Mouse (Mus musculus) midbrain, embryonic 13.5 days (tissue): ENCODE data around the gene Isx. TPM values are rescaled to one million over a fixed set of nuclear protein-coding genes. Genes with fewer than 3 reads are reported as not detected.

Source experiments
- ATAC-seq: fragments of 200-750 bp; cut with Nextera tagmentation; 2 replicates; pipeline ENCODE4 v1.8.0; 2017; ENCODE audit warnings: mild to moderate bottlenecking, moderate TSS enrichment, moderate library complexity
- H3K27ac ChIP-seq: fragments of 300-500 bp; sonication (generic); 2 replicates; pipeline ENCODE4 v1.5.1; 2015; ENCODE audit warnings: inconsistent platforms, mild to moderate bottlenecking, moderate library complexity
- H3K27me3 ChIP-seq: fragments of 300-500 bp; sonication (generic); 2 replicates; pipeline ENCODE4 v1.6.1; 2015; ENCODE audit warnings: mild to moderate bottlenecking, inconsistent platforms
- H3K36me3 ChIP-seq: fragments of 300-500 bp; sonication (generic); 2 replicates; pipeline ENCODE4 v1.6.1; 2015; ENCODE audit warnings: mild to moderate bottlenecking, inconsistent platforms
- H3K4me1 ChIP-seq: fragments of 300-500 bp; sonication (generic); replicated peaks from 2 replicates; pipeline ENCODE4 v1.6.1; 2015; ENCODE audit warnings: inconsistent platforms
- H3K4me2 ChIP-seq: fragments of 300-500 bp; sonication (generic); replicated peaks from 2 replicates; pipeline ENCODE4 v1.6.1; 2015; ENCODE audit warnings: moderate library complexity, mild to moderate bottlenecking, inconsistent platforms
- H3K4me3 ChIP-seq: fragments of 300-500 bp; sonication (generic); replicated peaks from 2 replicates; pipeline ENCODE4 v1.5.1; 2015; ENCODE audit warnings: mild to moderate bottlenecking, inconsistent platforms
- H3K9ac ChIP-seq: fragments of 300-500 bp; sonication (generic); replicated peaks from 2 replicates; pipeline ENCODE4 v1.6.1; 2015; ENCODE audit warnings: mild to moderate bottlenecking, inconsistent platforms
- H3K9me3 ChIP-seq: fragments of 300-500 bp; sonication (generic); 2 replicates; pipeline ENCODE4 v1.6.1; 2016; ENCODE audit warnings: mild to moderate bottlenecking, inconsistent platforms
- WGBS: fragments of 180-500 bp; shearing (Covaris S2); methylation state at CpG from one replicate; pipeline ENCODE4 v1.1.7; 2015; 5-methylcytosine and 5-hydroxymethylcytosine counted together
- polyA plus RNA-seq: library from polyadenylated mRNA; unstranded; fragments of >200 nt; fragmentation: Nextera tagmentation; extraction: Ambion mirVana; gene quantifications from 2 replicates; pipeline ENCODE4 v1.2.1, GENCODE M21; 2015

Isx gene
- not detected in 2 replicates for polyA plus RNA-seq

GRCm38 (mm10) chr8:74872940-74873339 lies at the start of gene Isx:
TSS of gene Isx (plus strand) at chr8:74873173.
- Histone ChIP-seq H3K4me3 (no peak within 1 kb of the TSS), H3K36me3 (no peaks in the 10 kb centered on the region), H3K9ac (no peak within 1 kb of the TSS), H3K27me3 (no peaks in the 10 kb centered on the region), H3K27ac (no peak within 1 kb of the TSS), H3K4me1 (no peaks in the 10 kb centered on the region), H3K4me2 (no peak within 1 kb of the TSS), H3K9me3 (no peaks in the 10 kb centered on the region)
- 78% methylated on average over 3 of the region's 3 CpGs for WGBS
- ATAC-seq, result no peak

- no peak overlapping the region for H3K4me2 ChIP-seq
- WGBS, result 84% methylated on average over 3 of the region's 3 CpGs
- H3K36me3 ChIP-seq, result no peaks in the 10 kb centered on the region
- H3K9ac ChIP-seq, result no peak overlapping the region
- H3K4me1 ChIP-seq, result no peaks in the 10 kb centered on the region
- H3K27ac ChIP-seq, result no peak overlapping the region
- no peak for ATAC-seq
- H3K9me3 ChIP-seq, result no peaks in the 10 kb centered on the region
- H3K4me3 ChIP-seq, result no peak overlapping the region
- H3K27me3 ChIP-seq, result no peaks in the 10 kb centered on the region
Measured at GRCm38 (mm10) chr8:74827689-74828088, 45.3 kb upstream of the Isx start.

- no peaks in the 10 kb centered on the region for H3K4me1 ChIP-seq
- H3K27me3 ChIP-seq, result no peaks in the 10 kb centered on the region
- H3K36me3 ChIP-seq, result no peaks in the 10 kb centered on the region
- H3K9me3 ChIP-seq, result no peaks in the 10 kb centered on the region
- no peak overlapping the region for H3K4me2 ChIP-seq
- WGBS, result 91% methylated on average over 5 of the region's 5 CpGs
- no peak overlapping the region for H3K4me3 ChIP-seq
- no peak for ATAC-seq
- no peak overlapping the region for H3K27ac ChIP-seq
- H3K9ac ChIP-seq, result no peak overlapping the region
Measured at GRCm38 (mm10) chr8:74831322-74831721, 41.7 kb upstream of the Isx start.

- Histone ChIP-seq H3K36me3 (no peaks in the 10 kb centered on the region), H3K27ac (no peak overlapping the region), H3K9ac (no peak overlapping the region), H3K4me3 (no peak overlapping the region), H3K9me3 (no peaks in the 10 kb centered on the region), H3K4me2 (no peak overlapping the region), H3K4me1 (no peaks in the 10 kb centered on the region), H3K27me3 (no peaks in the 10 kb centered on the region)
- WGBS, result 54% methylated on average over 1 of the region's 1 CpGs
- no peak for ATAC-seq
Measured at GRCm38 (mm10) chr8:74834246-74834645, 38.7 kb upstream of the Isx start.

- H3K4me1 ChIP-seq, result no peaks in the 10 kb centered on the region
- no peak overlapping the region for H3K27ac ChIP-seq
- 0 out of 2 replicates have a peak, but pooled peaks cover 2% of the 10 kb centered on the region for H3K27me3 ChIP-seq
- no peak overlapping the region for H3K9ac ChIP-seq
- WGBS, result 39% methylated on average over 12 of the region's 12 CpGs
- no peak overlapping the region for H3K4me3 ChIP-seq
- H3K9me3 ChIP-seq, result no peaks in the 10 kb centered on the region
- H3K36me3 ChIP-seq, result no peaks in the 10 kb centered on the region
- no peak overlapping the region for H3K4me2 ChIP-seq
- peak; percentile 55; the same call in 1 of the 2 replicates for ATAC-seq
Measured at GRCm38 (mm10) chr8:74847376-74848048, 25.5 kb upstream of the Isx start.

- H3K4me2 ChIP-seq, result no peak overlapping the region
- no peaks in the 10 kb centered on the region for H3K36me3 ChIP-seq
- WGBS, result 95% methylated on average over 1 of the region's 1 CpGs
- no peak overlapping the region for H3K4me3 ChIP-seq
- no peak overlapping the region for H3K9ac ChIP-seq
- H3K27me3 ChIP-seq, result 0 out of 2 replicates have a peak, but pooled peaks cover 2% of the 10 kb centered on the region
- no peak for ATAC-seq
- H3K9me3 ChIP-seq, result no peaks in the 10 kb centered on the region
- H3K4me1 ChIP-seq, result no peaks in the 10 kb centered on the region
- no peak overlapping the region for H3K27ac ChIP-seq
Measured at GRCm38 (mm10) chr8:74848707-74849106, 24.3 kb upstream of the Isx start.

GRCm38 (mm10) chr8:74850971-74851370 lies 22.0 kb upstream of the Isx start:
- no peak overlapping the region for H3K4me3 ChIP-seq
- no peak for ATAC-seq
- no peaks in the 10 kb centered on the region for H3K9me3 ChIP-seq
- H3K36me3 ChIP-seq, result no peaks in the 10 kb centered on the region
- H3K4me2 ChIP-seq, result no peak overlapping the region
- H3K9ac ChIP-seq, result no peak overlapping the region
- H3K27me3 ChIP-seq, result 0 out of 2 replicates have a peak, but pooled peaks cover 2% of the 10 kb centered on the region
- no peak overlapping the region for H3K27ac ChIP-seq
- H3K4me1 ChIP-seq, result no peaks in the 10 kb centered on the region

DNA sequence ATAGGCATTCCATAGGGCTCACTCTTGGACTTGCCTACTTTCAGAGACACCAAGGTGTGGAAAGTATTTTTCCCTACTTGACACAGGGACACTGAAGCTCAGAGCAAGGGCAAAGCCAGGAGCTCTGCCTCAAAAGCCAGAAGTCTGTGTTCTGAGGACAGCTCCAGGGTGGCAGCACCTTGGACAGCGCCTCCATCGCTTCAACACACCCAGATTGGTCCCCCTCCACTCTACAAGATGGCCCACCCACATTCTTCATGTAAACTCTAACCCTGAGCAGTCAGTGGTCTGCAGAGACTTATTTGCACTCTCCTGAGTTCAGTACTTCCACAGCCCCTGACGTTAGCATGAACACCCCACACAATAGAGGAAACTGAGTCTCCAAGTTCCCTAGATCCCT lies 21.1 kb upstream of the Isx start:
- Histone ChIP-seq H3K4me2 (no peak overlapping the region), H3K27ac (no peak overlapping the region), H3K36me3 (no peaks in the 10 kb centered on the region), H3K4me1 (no peaks in the 10 kb centered on the region), H3K9me3 (no peaks in the 10 kb centered on the region), H3K9ac (no peak overlapping the region), H3K27me3 (0 out of 2 replicates have a peak, but pooled peaks cover 2% of the 10 kb centered on the region), H3K4me3 (no peak overlapping the region)
- ATAC-seq, result no peak
- WGBS, result 16% methylated on average over 3 of the region's 3 CpGs

GRCm38 (mm10) chr8:74853488-74853887 lies 19.5 kb upstream of the Isx start:
- peak; percentile 64 for ATAC-seq
- H3K27me3 ChIP-seq, result no peaks in the 10 kb centered on the region
- no peak overlapping the region for H3K4me2 ChIP-seq
- H3K4me3 ChIP-seq, result no peak overlapping the region
- H3K27ac ChIP-seq, result no peak overlapping the region
- H3K9me3 ChIP-seq, result no peaks in the 10 kb centered on the region
- no peak overlapping the region for H3K9ac ChIP-seq
- WGBS, result 35% methylated on average over 5 of the region's 5 CpGs
- H3K4me1 ChIP-seq, result no peaks in the 10 kb centered on the region
- H3K36me3 ChIP-seq, result no peaks in the 10 kb centered on the region

DNA sequence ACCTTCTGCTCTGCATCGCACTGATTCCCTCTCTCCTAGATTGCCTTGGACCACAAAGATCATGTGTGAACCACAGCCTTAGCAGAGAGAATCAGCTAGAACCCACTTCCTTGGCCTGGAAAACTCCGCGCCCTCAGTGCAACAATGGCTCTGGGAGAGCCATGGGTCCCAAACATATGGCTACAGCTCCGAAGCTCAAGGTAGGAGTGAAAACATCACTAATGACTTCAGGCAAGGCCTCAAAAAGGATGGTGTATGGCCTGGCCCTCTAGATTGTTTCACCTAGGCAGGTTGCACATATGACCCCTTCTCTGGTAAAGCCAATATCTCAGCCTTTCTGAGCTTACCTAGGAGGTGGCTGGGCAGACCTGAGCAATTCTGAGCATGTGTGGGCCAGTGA lies 18.2 kb upstream of the Isx start:
- no peaks in the 10 kb centered on the region for H3K36me3 ChIP-seq
- ATAC-seq, result no peak
- H3K4me2 ChIP-seq, result no peak overlapping the region
- H3K27ac ChIP-seq, result no peak overlapping the region
- H3K4me3 ChIP-seq, result no peak overlapping the region
- no peak overlapping the region for H3K9ac ChIP-seq
- H3K9me3 ChIP-seq, result no peaks in the 10 kb centered on the region
- no peaks in the 10 kb centered on the region for H3K27me3 ChIP-seq
- WGBS, result 97% methylated on average over 4 of the region's 4 CpGs
- H3K4me1 ChIP-seq, result no peaks in the 10 kb centered on the region

- Histone ChIP-seq H3K4me1 (no peaks in the 10 kb centered on the region), H3K9ac (no peak overlapping the region), H3K27ac (no peak overlapping the region), H3K36me3 (no peaks in the 10 kb centered on the region), H3K27me3 (no peaks in the 10 kb centered on the region), H3K9me3 (no peaks in the 10 kb centered on the region), H3K4me3 (no peak overlapping the region), H3K4me2 (no peak overlapping the region)
- WGBS, result 95% methylated on average over 3 of the region's 3 CpGs
- no peak for ATAC-seq
Measured at GRCm38 (mm10) chr8:74855341-74855740, 17.6 kb upstream of the Isx start.

- H3K9me3 ChIP-seq, result no peaks in the 10 kb centered on the region
- H3K36me3 ChIP-seq, result no peaks in the 10 kb centered on the region
- no peak overlapping the region for H3K27ac ChIP-seq
- no peaks in the 10 kb centered on the region for H3K4me1 ChIP-seq
- H3K4me2 ChIP-seq, result no peak overlapping the region
- ATAC-seq, result no peak
- no peaks in the 10 kb centered on the region for H3K27me3 ChIP-seq
- 95% methylated on average over 4 of the region's 4 CpGs for WGBS
- H3K4me3 ChIP-seq, result no peak overlapping the region
- no peak overlapping the region for H3K9ac ChIP-seq
Measured at GRCm38 (mm10) chr8:74859241-74859640, 13.7 kb upstream of the Isx start.

DNA sequence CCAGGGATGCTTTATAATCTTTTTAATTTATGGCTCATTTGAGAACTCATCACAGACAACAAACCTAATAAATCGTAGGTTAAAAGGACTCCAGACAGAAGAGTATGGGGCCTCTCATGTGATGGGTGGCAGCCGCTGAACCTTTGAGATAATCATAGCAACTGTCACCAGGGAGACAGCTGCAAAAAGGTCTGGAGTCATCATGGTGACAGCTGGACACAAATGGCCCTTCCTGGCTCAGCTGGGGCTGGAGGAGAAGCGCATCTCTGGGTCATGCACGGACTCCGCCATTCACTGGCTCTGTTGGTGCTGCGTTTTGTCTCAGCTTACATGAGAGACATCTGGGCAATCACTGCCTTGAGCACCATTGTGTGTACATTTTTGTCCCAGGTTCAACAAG lies 12.5 kb upstream of the Isx start:
- no peaks in the 10 kb centered on the region for H3K27me3 ChIP-seq
- 60% methylated on average over 6 of the region's 6 CpGs for WGBS
- H3K9me3 ChIP-seq, result no peaks in the 10 kb centered on the region
- H3K4me3 ChIP-seq, result no peak overlapping the region
- no peak overlapping the region for H3K27ac ChIP-seq
- peak; percentile 43; the same call in 1 of the 2 replicates for ATAC-seq
- H3K4me1 ChIP-seq, result no peaks in the 10 kb centered on the region
- H3K9ac ChIP-seq, result no peak overlapping the region
- no peaks in the 10 kb centered on the region for H3K36me3 ChIP-seq
- H3K4me2 ChIP-seq, result no peak overlapping the region
